Mouse (Mus musculus): ENCODE data around the gene Cyp2s1. TPM values are rescaled to one million over a fixed set of nuclear protein-coding genes. Genes with fewer than 3 reads are reported as not detected.
"Not testable (repeated sequence)": the region's sequence is repeated elsewhere in the genome, so short reads cannot be mapped to it uniquely, and the experiment has no call there.

The Cyp2s1 gene
- polyA plus RNA-seq, 1 experiment from 2014 or later: 13.4 TPM

DNA sequence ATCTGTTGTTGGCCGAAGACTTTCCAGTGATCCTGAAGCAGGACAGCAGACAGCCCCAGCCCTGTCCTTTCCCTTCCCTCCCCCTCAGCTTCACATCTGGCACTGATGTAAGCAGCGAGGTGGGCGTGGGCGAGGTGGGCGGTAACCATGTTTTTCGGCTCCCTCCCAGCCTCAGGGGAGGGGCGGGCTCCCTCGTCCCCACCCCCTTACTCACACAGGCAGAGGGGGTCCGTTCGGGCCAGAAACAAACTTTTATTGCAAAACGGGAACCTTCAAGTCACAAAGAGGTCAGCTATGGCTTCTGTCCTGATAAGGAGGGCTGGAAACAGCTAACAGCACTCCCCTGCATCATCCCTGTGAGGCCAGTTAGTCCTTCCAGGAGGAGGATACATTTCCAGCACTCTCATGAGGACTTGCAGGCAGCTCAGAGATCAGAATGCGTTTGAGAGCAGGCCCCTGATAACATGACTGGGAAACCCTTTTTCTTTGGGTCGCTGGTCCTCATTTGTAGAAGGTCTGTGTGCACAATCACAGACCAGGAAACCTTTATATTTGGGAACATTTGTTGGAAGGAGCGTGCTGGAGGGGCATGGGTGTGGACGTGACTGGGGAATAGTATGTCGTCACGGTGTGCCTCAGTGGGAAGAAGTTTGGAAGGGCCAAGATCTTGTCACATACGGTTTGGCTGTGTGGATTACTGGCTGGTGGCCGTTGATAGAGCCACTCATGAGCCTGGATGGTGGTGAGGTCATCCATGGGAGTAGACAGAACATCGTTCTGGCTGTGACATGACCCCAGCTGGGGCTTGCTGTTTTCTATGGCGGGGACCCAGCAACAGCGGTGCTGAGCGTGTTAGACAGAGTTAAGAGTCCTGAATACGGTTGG lies 14.2 kb downstream of the Cyp2s1 start:
- H3K4me3 ChIP-seq (ENCODE audit: low read length): peak overlapping the region; percentile 17; the same call in 1 of the 2 replicates
- peak overlapping the region; percentile 87 for H3K27ac ChIP-seq (ENCODE audit: low read depth, low read length)
- H3K9me3 ChIP-seq (ENCODE audit: control insufficient read depth, low read length): no peaks in the 10 kb centered on the region
- WGBS: 23% methylated on average over 24 of the region's 24 CpGs
- peak overlapping the region; percentile 42 for H3K4me2 ChIP-seq (replicated peaks; ENCODE audit: low read depth, low read length)
- peak overlapping the region; percentile 23; the same call in 1 of the 2 replicates for H3K9ac ChIP-seq (ENCODE audit: low read depth, low read length)
- no peaks in the 10 kb centered on the region for H3K27me3 ChIP-seq (ENCODE audit: control insufficient read depth, insufficient read depth, low read length)
- no peaks in the 10 kb centered on the region for H3K36me3 ChIP-seq (ENCODE audit: control insufficient read depth, insufficient read depth, low read length)
- ATAC-seq (ENCODE audit: low FRiP score, low TSS enrichment): peak; percentile 81
- H3K4me1 ChIP-seq (ENCODE audit: control insufficient read depth, insufficient read depth, low read length): peaks cover 16% of the 10 kb centered on the region

DNA sequence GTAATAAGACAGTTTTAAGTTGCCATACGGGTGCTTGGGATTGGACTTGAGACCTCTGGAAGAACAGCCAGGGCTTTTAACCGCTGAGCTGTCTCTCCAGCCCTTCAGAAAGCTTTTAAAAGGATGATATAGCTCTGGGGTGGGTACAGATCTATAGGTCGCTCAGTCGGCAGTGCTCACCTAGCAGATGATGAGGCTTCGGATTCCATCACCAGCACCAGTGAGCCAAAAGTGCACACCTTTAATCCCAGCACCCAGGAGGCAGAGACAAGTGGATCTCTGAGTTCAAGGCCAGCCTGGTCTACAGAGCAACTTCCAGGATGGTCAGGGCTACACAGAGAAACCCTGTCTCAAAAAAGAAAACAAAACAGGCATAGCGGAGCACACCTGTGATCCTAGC lies 15.7 kb downstream of the Cyp2s1 start:
- Histone ChIP-seq H3K27ac (ENCODE audit: low read depth, low read length) (no peak overlapping the region), H3K9ac (ENCODE audit: low read depth, low read length) (no peak overlapping the region), H3K4me3 (ENCODE audit: low read length) (no peak overlapping the region), H3K4me1 (ENCODE audit: control insufficient read depth, insufficient read depth, low read length) (peaks cover 16% of the 10 kb centered on the region), H3K36me3 (ENCODE audit: control insufficient read depth, insufficient read depth, low read length) (no peaks in the 10 kb centered on the region), H3K4me2 (replicated peaks; ENCODE audit: low read depth, low read length) (no peak overlapping the region), H3K27me3 (ENCODE audit: control insufficient read depth, insufficient read depth, low read length) (no peaks in the 10 kb centered on the region), H3K9me3 (ENCODE audit: control insufficient read depth, low read length) (no peaks in the 10 kb centered on the region)
- no peak for ATAC-seq (ENCODE audit: low FRiP score, low TSS enrichment)
- 94% methylated on average over 6 of the region's 6 CpGs for WGBS

DNA sequence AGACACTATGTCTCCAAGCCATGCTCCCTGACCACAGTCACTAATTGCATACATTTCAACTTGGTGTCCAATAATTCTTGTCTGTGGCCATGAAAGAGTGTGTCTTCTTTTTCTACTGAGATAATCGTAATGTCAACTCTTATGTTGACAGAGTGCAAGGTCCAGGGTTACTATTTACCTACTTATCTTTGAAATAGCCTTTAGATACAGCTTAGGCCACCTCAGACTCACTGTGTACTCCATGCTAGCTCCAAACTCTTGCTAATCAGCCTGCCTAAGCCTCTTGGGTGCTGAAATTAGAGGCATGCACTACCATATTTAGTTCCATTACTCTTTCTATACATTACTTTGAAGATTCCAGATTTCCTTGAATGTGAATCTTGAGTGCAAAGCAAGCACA lies 17.3 kb downstream of the Cyp2s1 start:
- 86% methylated on average over 1 of the region's 1 CpGs for WGBS
- Histone ChIP-seq H3K27me3 (ENCODE audit: control insufficient read depth, insufficient read depth, low read length) (no peaks in the 10 kb centered on the region), H3K4me1 (ENCODE audit: control insufficient read depth, insufficient read depth, low read length) (peaks cover 11% of the 10 kb centered on the region; the same call in 1 of the 2 replicates), H3K27ac (ENCODE audit: low read depth, low read length) (no peak overlapping the region), H3K4me2 (replicated peaks; ENCODE audit: low read depth, low read length) (no peak overlapping the region), H3K4me3 (ENCODE audit: low read length) (no peak overlapping the region), H3K36me3 (ENCODE audit: control insufficient read depth, insufficient read depth, low read length) (no peaks in the 10 kb centered on the region), H3K9ac (ENCODE audit: low read depth, low read length) (no peak overlapping the region), H3K9me3 (ENCODE audit: control insufficient read depth, low read length) (no peaks in the 10 kb centered on the region)
- ATAC-seq (ENCODE audit: low FRiP score, low TSS enrichment): no peak

DNA sequence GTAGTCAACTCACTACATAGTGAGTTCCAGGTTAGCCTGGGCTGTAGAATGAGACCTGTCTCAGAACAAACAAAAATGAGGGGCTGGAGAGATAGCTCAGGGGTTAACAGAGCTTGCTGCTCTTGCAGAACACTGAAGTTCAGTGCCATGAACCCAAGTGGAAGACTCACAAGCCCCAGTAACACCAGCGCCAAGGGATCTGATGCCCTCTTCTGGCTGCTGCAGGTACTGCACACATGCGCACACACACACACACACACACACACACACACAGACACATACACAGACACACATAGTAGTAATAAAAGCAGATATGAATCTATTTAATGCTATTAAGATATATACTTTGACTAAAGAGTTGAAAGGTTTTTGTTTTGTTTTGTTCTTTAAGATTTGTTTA lies 18.2 kb downstream of the Cyp2s1 start:
- no peaks in the 10 kb centered on the region for H3K36me3 ChIP-seq (ENCODE audit: control insufficient read depth, insufficient read depth, low read length)
- no peak overlapping the region for H3K27ac ChIP-seq (ENCODE audit: low read depth, low read length)
- WGBS: 86% methylated on average over 2 of the region's 2 CpGs
- no peaks in the 10 kb centered on the region for H3K27me3 ChIP-seq (ENCODE audit: control insufficient read depth, insufficient read depth, low read length)
- no peak overlapping the region for H3K4me2 ChIP-seq (replicated peaks; ENCODE audit: low read depth, low read length)
- no peak overlapping the region for H3K4me3 ChIP-seq (ENCODE audit: low read length)
- no peak overlapping the region for H3K9ac ChIP-seq (ENCODE audit: low read depth, low read length)
- peaks cover 11% of the 10 kb centered on the region; the same call in 1 of the 2 replicates for H3K4me1 ChIP-seq (ENCODE audit: control insufficient read depth, insufficient read depth, low read length)
- no peak for ATAC-seq (ENCODE audit: low FRiP score, low TSS enrichment)
- H3K9me3 ChIP-seq (ENCODE audit: control insufficient read depth, low read length): no peaks in the 10 kb centered on the region

- H3K4me2 ChIP-seq (replicated peaks; ENCODE audit: low read depth, low read length): no peak overlapping the region
- H3K27me3 ChIP-seq (ENCODE audit: control insufficient read depth, insufficient read depth, low read length): no peaks in the 10 kb centered on the region
- no peak overlapping the region for H3K9ac ChIP-seq (ENCODE audit: low read depth, low read length)
- no peaks in the 10 kb centered on the region; the same call in 1 of the 2 replicates for H3K4me1 ChIP-seq (ENCODE audit: control insufficient read depth, insufficient read depth, low read length)
- ATAC-seq (ENCODE audit: low FRiP score, low TSS enrichment): no peak
- no peaks in the 10 kb centered on the region for H3K9me3 ChIP-seq (ENCODE audit: control insufficient read depth, low read length)
- no peak overlapping the region for H3K27ac ChIP-seq (ENCODE audit: low read depth, low read length)
- H3K36me3 ChIP-seq (ENCODE audit: control insufficient read depth, insufficient read depth, low read length): no peaks in the 10 kb centered on the region
- H3K4me3 ChIP-seq (ENCODE audit: low read length): no peak overlapping the region
- 83% methylated on average over 8 of the region's 8 CpGs for WGBS
Observed at GRCm38 (mm10) chr7:25794775-25795174, 21.9 kb downstream of the Cyp2s1 start.

- H3K27ac ChIP-seq (ENCODE audit: low read depth, low read length): no peak overlapping the region
- 52% methylated on average over 3 of the region's 3 CpGs for WGBS
- no peaks in the 10 kb centered on the region for H3K27me3 ChIP-seq (ENCODE audit: control insufficient read depth, insufficient read depth, low read length)
- H3K4me1 ChIP-seq (ENCODE audit: control insufficient read depth, insufficient read depth, low read length): peaks cover 6% of the 10 kb centered on the region
- ATAC-seq (ENCODE audit: low FRiP score, low TSS enrichment): no peak
- H3K9ac ChIP-seq (ENCODE audit: low read depth, low read length): no peak overlapping the region
- H3K4me2 ChIP-seq (replicated peaks; ENCODE audit: low read depth, low read length): no peak overlapping the region
- H3K4me3 ChIP-seq (ENCODE audit: low read length): no peak overlapping the region
- H3K9me3 ChIP-seq (ENCODE audit: control insufficient read depth, low read length): no peaks in the 10 kb centered on the region
- no peaks in the 10 kb centered on the region for H3K36me3 ChIP-seq (ENCODE audit: control insufficient read depth, insufficient read depth, low read length)
Observed at GRCm38 (mm10) chr7:25793679-25794078, 23.0 kb downstream of the Cyp2s1 start.

DNA sequence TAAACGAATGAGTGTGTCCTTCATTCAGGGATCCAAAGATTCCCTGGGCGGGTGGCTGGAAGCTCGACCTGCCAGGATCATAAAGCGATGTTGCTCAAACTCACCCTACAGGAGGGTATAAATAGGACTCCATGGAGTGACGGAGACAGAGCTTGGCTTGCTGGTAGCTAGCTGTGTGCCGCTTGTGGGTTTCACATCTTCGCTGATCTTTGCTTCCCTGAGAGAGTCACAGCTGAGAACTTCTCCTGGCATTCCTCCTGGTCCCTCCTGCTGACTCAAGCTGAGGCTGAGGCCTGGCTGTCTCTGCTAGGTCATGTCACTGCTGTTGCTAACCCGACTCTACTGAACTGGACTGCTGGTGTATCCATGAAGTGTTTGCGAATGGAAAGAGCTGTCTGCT lies 23.7 kb downstream of the Cyp2s1 start:
- ATAC-seq (ENCODE audit: low FRiP score, low TSS enrichment); H3K4me3 ChIP-seq (ENCODE audit: low read length); H3K9ac ChIP-seq (ENCODE audit: low read depth, low read length); H3K27ac ChIP-seq (ENCODE audit: low read depth, low read length); H3K4me2 ChIP-seq (replicated peaks; ENCODE audit: low read depth, low read length); H3K36me3 ChIP-seq (ENCODE audit: control insufficient read depth, insufficient read depth, low read length); H3K4me1 ChIP-seq (ENCODE audit: control insufficient read depth, insufficient read depth, low read length); H3K9me3 ChIP-seq (ENCODE audit: control insufficient read depth, low read length); H3K27me3 ChIP-seq (ENCODE audit: control insufficient read depth, insufficient read depth, low read length): not testable (repeated sequence)
- 70% methylated on average over 9 of the region's 9 CpGs for WGBS

DNA sequence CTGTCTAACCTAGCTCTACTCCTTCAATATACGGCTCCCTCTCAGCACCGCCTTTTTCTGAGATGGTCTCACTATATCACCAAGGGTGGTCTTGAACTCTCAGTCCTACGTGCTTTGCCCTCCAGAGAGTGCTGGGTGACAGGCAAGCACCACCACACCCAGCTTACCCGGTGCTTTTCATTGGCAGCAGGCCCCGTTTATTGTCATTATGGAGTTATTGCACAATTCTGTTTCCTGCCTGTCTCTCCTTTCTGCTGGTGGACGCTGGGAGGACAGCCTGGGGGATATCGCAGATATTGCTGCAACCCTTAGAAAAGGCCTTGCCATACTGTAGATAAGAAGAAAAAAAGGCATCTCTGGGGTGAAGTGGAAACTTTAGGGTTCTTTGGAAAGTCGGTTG lies 26.1 kb downstream of the Cyp2s1 start:
- 70% methylated on average over 8 of the region's 8 CpGs for whole genome bisulfite sequencing
- no peak overlapping the region for H3K9ac ChIP-seq (ENCODE audit: low read depth, low read length)
- no peak overlapping the region for H3K4me2 ChIP-seq (replicated peaks; ENCODE audit: low read depth, low read length)
- H3K27ac ChIP-seq (ENCODE audit: low read depth, low read length): no peak overlapping the region
- ATAC-seq (ENCODE audit: low FRiP score, low TSS enrichment): no peak
- no peaks in the 10 kb centered on the region for H3K27me3 ChIP-seq (ENCODE audit: control insufficient read depth, insufficient read depth, low read length)
- H3K36me3 ChIP-seq (ENCODE audit: control insufficient read depth, insufficient read depth, low read length): 0 out of 2 replicates have a peak, but pooled peaks cover 3% of the 10 kb centered on the region
- peaks cover 13% of the 10 kb centered on the region for H3K4me1 ChIP-seq (ENCODE audit: control insufficient read depth, insufficient read depth, low read length)
- no peak overlapping the region for H3K4me3 ChIP-seq (ENCODE audit: low read length)
- no peaks in the 10 kb centered on the region for H3K9me3 ChIP-seq (ENCODE audit: control insufficient read depth, low read length)

DNA sequence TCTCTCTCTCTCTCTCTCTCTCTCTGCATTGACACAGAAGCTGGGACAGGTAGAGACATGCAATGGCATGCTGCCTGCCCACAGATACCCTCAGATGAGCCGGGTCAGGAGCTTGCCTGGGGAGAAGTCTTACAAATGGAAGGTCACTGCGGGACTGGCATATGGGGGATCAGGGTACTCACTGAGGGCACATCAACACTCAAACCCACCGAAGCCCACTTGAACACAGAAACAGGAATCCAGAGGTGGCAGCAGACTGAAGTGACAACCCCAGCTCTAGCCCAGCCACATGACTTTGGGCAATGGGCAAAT lies 27.6 kb downstream of the Cyp2s1 start:
- H3K4me3 ChIP-seq (ENCODE audit: low read length): peak overlapping the region; percentile 53
- WGBS: 16% methylated on average over 3 of the region's 3 CpGs
- H3K36me3 ChIP-seq (ENCODE audit: control insufficient read depth, insufficient read depth, low read length): 0 out of 2 replicates have a peak, but pooled peaks cover 3% of the 10 kb centered on the region
- H3K27me3 ChIP-seq (ENCODE audit: control insufficient read depth, insufficient read depth, low read length): no peaks in the 10 kb centered on the region
- H3K9me3 ChIP-seq (ENCODE audit: control insufficient read depth, low read length): no peaks in the 10 kb centered on the region
- peak overlapping the region; percentile 71 for H3K9ac ChIP-seq (ENCODE audit: low read depth, low read length)
- H3K27ac ChIP-seq (ENCODE audit: low read depth, low read length): peak overlapping the region; percentile 11; the same call in 1 of the 2 replicates
- H3K4me1 ChIP-seq (ENCODE audit: control insufficient read depth, insufficient read depth, low read length): peaks cover 13% of the 10 kb centered on the region
- no peak for ATAC-seq (ENCODE audit: low FRiP score, low TSS enrichment)
- peak overlapping the region; percentile 82 for H3K4me2 ChIP-seq (replicated peaks; ENCODE audit: low read depth, low read length)

Measured in kidney, embryonic 14.5 days (tissue).